Mouse (Mus musculus): ENCODE results near the gene Prkag2. TPM values are rescaled to one million over a fixed set of nuclear protein-coding genes. Genes with fewer than 3 reads are reported as not detected.

Prkag2 gene
- polyA plus RNA-seq, 2 experiments: 3.1 to 4.0 TPM

GRCm38 (mm10) chr5:24973228-24973627 is 127.2 kb downstream of the Prkag2 start:
- ATAC-seq (ENCODE audit: insufficient read depth): no peak
- Histone ChIP-seq H3K27me3 (ENCODE audit: control insufficient read depth, insufficient read depth, low read length) (no peaks in the 10 kb centered on the region; the same call in 1 of the 2 replicates), H3K4me1 (replicated peaks; ENCODE audit: control insufficient read depth in 2 of 2, insufficient read depth in 2 of 2, low read length in 1 of 2) (peaks cover 4 to 10% of the 10 kb centered on the region in 2 experiments; a peak in 3 of 4 replicates), H3K27ac (no peak overlapping the region), H3K4me3 (ENCODE audit: insufficient read depth in 1 of 2, low read depth in 2 of 2, low read length in 2 of 2) (no peak overlapping the region), H3K36me3 (replicated peaks; ENCODE audit: control insufficient read depth, insufficient read depth, low read depth) (no peaks in the 10 kb centered on the region), H3K4me2 (ENCODE audit: low read depth) (no peak overlapping the region), H3K9ac (replicated peaks) (no peak overlapping the region), H3K9me3 (ENCODE audit: control insufficient read depth, low read length) (no peaks in the 10 kb centered on the region)
- WGBS (ENCODE audit: insufficient replicate concordance): 54% methylated on average over 13 of the region's 13 CpGs
- TF ChIP-seq EP300 (IDR thresholded peaks at IDR 0.05; ENCODE audit: low read depth) (no peak), CTCF (IDR thresholded peaks at IDR 0.05; ENCODE audit: low read depth) (no peak)
- no peak for DNase-seq (ENCODE audit: low read depth in 3 of 3, low spot score in 3 of 3)

DNA sequence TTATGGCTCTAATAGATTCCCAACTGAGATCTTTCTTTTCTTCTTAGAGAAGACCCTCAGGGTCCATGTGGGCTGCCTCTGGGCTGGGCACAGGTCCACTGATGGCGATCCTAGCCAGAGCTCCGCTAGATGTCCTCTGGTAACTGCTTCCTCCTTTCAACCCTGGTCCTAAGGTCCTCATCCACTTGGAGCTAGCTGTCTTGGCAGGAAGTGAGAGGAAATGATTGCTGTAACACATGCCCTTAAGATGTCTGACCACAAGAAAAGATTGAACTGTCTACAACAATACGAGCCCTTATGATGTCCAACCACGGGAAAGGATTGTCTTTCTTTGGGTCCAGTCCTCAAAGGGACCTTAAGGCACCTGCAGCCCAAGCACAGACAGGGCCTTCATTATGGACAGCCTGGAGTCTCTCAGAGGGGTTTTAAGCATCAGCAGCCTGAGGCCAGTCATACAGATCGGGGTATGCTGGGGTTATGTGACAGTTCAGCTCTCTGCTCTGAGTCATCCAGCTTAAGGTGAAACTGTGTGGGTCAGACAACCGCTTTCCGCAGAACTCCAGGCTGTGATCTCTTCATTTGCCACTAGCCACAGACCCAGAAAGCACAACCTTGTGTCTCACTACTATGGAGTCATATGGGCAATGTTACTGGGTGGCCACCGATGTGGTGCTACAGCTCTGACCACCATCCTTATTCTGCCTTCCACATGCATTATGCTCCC is 129.7 kb downstream of the Prkag2 start:
- no peak overlapping the region for H3K4me3 ChIP-seq (ENCODE audit: insufficient read depth in 1 of 2, low read depth in 2 of 2, low read length in 2 of 2)
- ATAC-seq (ENCODE audit: insufficient read depth) (no peak), DNase-seq (ENCODE audit: low read depth in 3 of 3, low spot score in 3 of 3) (no peak)
- no peak overlapping the region for H3K9ac ChIP-seq (replicated peaks)
- peaks cover 4 to 11% of the 10 kb centered on the region in 2 experiments; a peak in 3 of 4 replicates for H3K4me1 ChIP-seq (replicated peaks; ENCODE audit: control insufficient read depth in 2 of 2, insufficient read depth in 2 of 2, low read length in 1 of 2)
- no peak overlapping the region for H3K4me2 ChIP-seq (ENCODE audit: low read depth)
- no peaks in the 10 kb centered on the region for H3K36me3 ChIP-seq (replicated peaks; ENCODE audit: control insufficient read depth, insufficient read depth, low read depth)
- H3K9me3 ChIP-seq (ENCODE audit: control insufficient read depth, low read length): no peaks in the 10 kb centered on the region
- H3K27me3 ChIP-seq (ENCODE audit: control insufficient read depth, insufficient read depth, low read length): no peaks in the 10 kb centered on the region; the same call in 1 of the 2 replicates
- TF ChIP-seq EP300 (IDR thresholded peaks at IDR 0.05; ENCODE audit: low read depth) (no peak), CTCF (IDR thresholded peaks at IDR 0.05; ENCODE audit: low read depth) (no peak)
- 60% methylated on average over 8 of the region's 8 CpGs for WGBS (ENCODE audit: insufficient replicate concordance)
- no peak overlapping the region for H3K27ac ChIP-seq

DNA sequence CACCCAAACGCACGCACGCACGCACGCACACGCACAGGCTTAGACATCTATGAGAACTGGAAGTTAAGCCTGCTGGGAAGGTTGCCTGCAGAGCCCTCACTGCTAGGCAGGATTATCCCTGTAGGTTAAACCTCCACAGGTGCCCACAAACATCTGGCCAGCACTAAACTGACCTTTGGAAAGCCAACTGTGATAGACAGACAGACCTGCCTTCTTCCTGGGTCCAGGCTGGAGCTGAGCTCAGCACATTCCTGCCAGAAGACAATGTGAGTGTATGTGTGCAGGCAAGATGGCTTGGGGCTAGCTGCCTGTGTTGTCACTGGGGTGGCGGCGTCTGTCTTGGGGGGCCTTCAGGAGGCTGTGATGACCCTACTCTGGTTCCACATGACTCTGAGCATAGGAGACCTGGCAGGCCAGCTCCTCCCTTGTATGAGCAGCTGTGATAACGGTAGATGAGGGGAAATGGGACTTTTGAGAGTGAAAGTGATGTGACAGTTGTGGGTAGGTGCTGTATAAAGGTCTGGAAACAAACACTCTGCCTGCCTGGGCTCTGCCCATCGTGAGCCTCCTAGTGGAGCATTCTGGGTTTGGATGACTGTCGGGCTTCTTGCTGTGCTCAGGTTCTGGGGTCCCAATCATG is 131.1 kb downstream of the Prkag2 start:
- Histone ChIP-seq H3K4me3 (ENCODE audit: insufficient read depth in 1 of 2, low read depth in 2 of 2, low read length in 2 of 2) (no peak overlapping the region), H3K36me3 (replicated peaks; ENCODE audit: control insufficient read depth, insufficient read depth, low read depth) (no peaks in the 10 kb centered on the region), H3K4me1 (replicated peaks; ENCODE audit: control insufficient read depth in 2 of 2, insufficient read depth in 2 of 2, low read length in 1 of 2) (peaks cover 4 to 11% of the 10 kb centered on the region in 2 experiments; a peak in 3 of 4 replicates), H3K4me2 (ENCODE audit: low read depth) (peak overlapping the region; percentile 24), H3K27me3 (ENCODE audit: control insufficient read depth, insufficient read depth, low read length) (no peaks in the 10 kb centered on the region; the same call in 1 of the 2 replicates), H3K9me3 (ENCODE audit: control insufficient read depth, low read length) (no peaks in the 10 kb centered on the region), H3K9ac (replicated peaks) (no peak overlapping the region), H3K27ac (no peak overlapping the region)
- ATAC-seq (ENCODE audit: insufficient read depth) (peak; percentile 42; the same call in 1 of the 2 replicates), DNase-seq (ENCODE audit: low read depth in 3 of 3, low spot score in 3 of 3) (no peak)
- 16% methylated on average over 11 of the region's 11 CpGs for WGBS (ENCODE audit: insufficient replicate concordance)
- 0 out of 2 replicates have a peak, but pooled peaks have one; percentile 28 for TF ChIP-seq CTCF (IDR thresholded peaks at IDR 0.05; ENCODE audit: low read depth)
- TF ChIP-seq EP300 (IDR thresholded peaks at IDR 0.05; ENCODE audit: low read depth): no peak

- no peak overlapping the region for H3K4me3 ChIP-seq (ENCODE audit: insufficient read depth in 1 of 2, low read depth in 2 of 2, low read length in 2 of 2)
- TF ChIP-seq EP300 (IDR thresholded peaks at IDR 0.05; ENCODE audit: low read depth) (no peak), CTCF (IDR thresholded peaks at IDR 0.05; ENCODE audit: low read depth) (no peak)
- no peak overlapping the region for H3K9ac ChIP-seq (replicated peaks)
- ATAC-seq (ENCODE audit: insufficient read depth): peak; percentile 54; the same call in 1 of the 2 replicates
- no peaks in the 10 kb centered on the region for H3K36me3 ChIP-seq (replicated peaks; ENCODE audit: control insufficient read depth, insufficient read depth, low read depth)
- DNase-seq (ENCODE audit: low read depth in 3 of 3, low spot score in 3 of 3): peak in 1 of 3 experiments; percentile 27
- H3K27me3 ChIP-seq (ENCODE audit: control insufficient read depth, insufficient read depth, low read length): no peaks in the 10 kb centered on the region; the same call in 1 of the 2 replicates
- WGBS (ENCODE audit: insufficient replicate concordance): 3% methylated on average over 8 of the region's 8 CpGs
- H3K27ac ChIP-seq: no peak overlapping the region
- peak overlapping the region; percentile 24; the same call in 1 of the 2 replicates for H3K4me2 ChIP-seq (ENCODE audit: low read depth)
- peaks cover 4 to 11% of the 10 kb centered on the region in 2 experiments; a peak in 3 of 4 replicates for H3K4me1 ChIP-seq (replicated peaks; ENCODE audit: control insufficient read depth in 2 of 2, insufficient read depth in 2 of 2, low read length in 1 of 2)
- H3K9me3 ChIP-seq (ENCODE audit: control insufficient read depth, low read length): no peaks in the 10 kb centered on the region
These were observed 131.7 kb downstream of the Prkag2 start for GRCm38 (mm10) chr5:24968792-24969191.
